8 mouse cellular contexts compared by ENCODE assay signal in genomic region chr13:21222463-21223022, GRCm38 (mm10). TPM values are rescaled to one million over a fixed set of nuclear protein-coding genes. Genes with fewer than 3 reads are reported as not detected.
A peak's percentile ranks its signal among the peaks of the same experiment; 100 is the strongest.
DNase-seq lines count a peak whose midpoint lies in the region; ATAC-seq and TF ChIP-seq lines count a peak whose summit lies in the region.

No protein-coding gene starts in this region.

- peak; percentile 95 for ATAC-seq in embryonic facial prominence, embryonic 14.5 days (ENCODE audit: low read depth)
- peak; percentile 93 for ATAC-seq in limb, embryonic 13.5 days (ENCODE audit: low FRiP score, low read depth)
- peak; percentile 96 for ATAC-seq in midbrain, embryonic 15.5 days (replicated peaks)

- H3K4me1 ChIP-seq in bone marrow, adult 2 months (ENCODE audit: control insufficient read depth, insufficient read depth, low read length): no peaks in the 10 kb centered on the region
- H3K4me1 ChIP-seq in embryonic facial prominence, embryonic 14.5 days (ENCODE audit: control insufficient read depth, insufficient read depth, low read length): no peaks in the 10 kb centered on the region
- 0 out of 2 replicates have a peak, but pooled peaks cover 3% of the 10 kb centered on the region for H3K4me1 ChIP-seq in limb, embryonic 13.5 days
- peaks cover 16% of the 10 kb centered on the region for H3K4me1 ChIP-seq in midbrain, embryonic 15.5 days
- H3K4me1 ChIP-seq in spleen, adult 2 months (ENCODE audit: control insufficient read depth, insufficient read depth, insufficient read length): no peaks in the 10 kb centered on the region

- no peak for TF ChIP-seq POLR2A in bone marrow, adult 2 months (IDR thresholded peaks at IDR 0.05; ENCODE audit: borderline replicate concordance, control insufficient read depth, low read depth, low read length)
- TF ChIP-seq POLR2A in spleen, adult 2 months (IDR thresholded peaks at IDR 0.05; ENCODE audit: low read depth, low read length): no peak

- WGBS in bone marrow, adult 2 months: under 1% methylated on average over 20 of the region's 20 CpGs
- under 1% methylated on average over 20 of the region's 20 CpGs for WGBS in embryonic facial prominence, embryonic 14.5 days
- WGBS in limb, embryonic 13.5 days: under 1% methylated on average over 20 of the region's 20 CpGs
- under 1% methylated on average over 20 of the region's 20 CpGs for whole genome bisulfite sequencing in midbrain, embryonic 15.5 days
- 1% methylated on average over 20 of the region's 20 CpGs for WGBS in spleen, adult 2 months

- peak overlapping the region; percentile 61 for H3K4me3 ChIP-seq in bone marrow, adult 2 months (replicated peaks; ENCODE audit: control insufficient read depth, low read depth, low read length)
- H3K4me3 ChIP-seq in embryonic facial prominence, embryonic 14.5 days (ENCODE audit: low read depth, low read length): peak overlapping the region; percentile 59
- H3K4me3 ChIP-seq in limb, embryonic 13.5 days: peak overlapping the region; percentile 55
- peak overlapping the region; percentile 59 for H3K4me3 ChIP-seq in midbrain, embryonic 15.5 days
- peak overlapping the region; percentile 51; the same call in 1 of the 2 replicates for H3K4me3 ChIP-seq in spleen, adult 2 months (ENCODE audit: extremely low read depth, insufficient read depth, insufficient read length)

- peak overlapping the region; percentile 59 for H3K4me2 ChIP-seq in embryonic facial prominence, embryonic 14.5 days (ENCODE audit: low read depth, low read length)
- peak overlapping the region; percentile 70 for H3K4me2 ChIP-seq in limb, embryonic 13.5 days (replicated peaks)
- peak overlapping the region; percentile 58 for H3K4me2 ChIP-seq in midbrain, embryonic 15.5 days

- H3K9me3 ChIP-seq in embryonic facial prominence, embryonic 14.5 days (ENCODE audit: control insufficient read depth, low read length): no peaks in the 10 kb centered on the region
- no peaks in the 10 kb centered on the region for H3K9me3 ChIP-seq in limb, embryonic 13.5 days
- H3K9me3 ChIP-seq in midbrain, embryonic 15.5 days: no peaks in the 10 kb centered on the region

- TF ChIP-seq CTCF in bone marrow, adult 2 months (IDR thresholded peaks at IDR 0.05; ENCODE audit: control insufficient read depth, insufficient read depth, low read length): no peak
- no peak for TF ChIP-seq CTCF in spleen, adult 2 months (IDR thresholded peaks at IDR 0.05; ENCODE audit: extremely low read depth, insufficient read depth, insufficient read length, insufficient replicate concordance)

- no peak overlapping the region for H3K27ac ChIP-seq in bone marrow, adult 2 months (ENCODE audit: control insufficient read depth, insufficient read depth, low read depth, low read length, poor library complexity)
- peak overlapping the region; percentile 58 for H3K27ac ChIP-seq in embryonic facial prominence, embryonic 14.5 days (replicated peaks; ENCODE audit: low read depth, low read length)
- H3K27ac ChIP-seq in limb, embryonic 13.5 days: no peak overlapping the region
- peak overlapping the region; percentile 92 for H3K27ac ChIP-seq in midbrain, embryonic 15.5 days
- no peak overlapping the region for H3K27ac ChIP-seq in spleen, adult 2 months (ENCODE audit: insufficient read depth, low read length)

- DNase-seq in A20 (ENCODE audit: low read depth, low spot score): peak; percentile 94
- peak; percentile 88 for DNase-seq in embryonic facial prominence, embryonic 14.5 days (ENCODE audit: low spot score)
- DNase-seq in heart, adult 8-10 months (ENCODE audit: low spot score): peak; percentile 87
- DNase-seq in kidney, adult 8-10 months: peak; percentile 51 to 74
- peak in 1 of 2 experiments; percentile 58 for DNase-seq in spleen, adult 2 months (ENCODE audit: low read depth in 1 of 2, low spot score in 2 of 2)

- H3K36me3 ChIP-seq in embryonic facial prominence, embryonic 14.5 days (ENCODE audit: control insufficient read depth, insufficient read depth, low read length): no peaks in the 10 kb centered on the region
- no peaks in the 10 kb centered on the region for H3K36me3 ChIP-seq in limb, embryonic 13.5 days
- H3K36me3 ChIP-seq in midbrain, embryonic 15.5 days (replicated peaks): no peaks in the 10 kb centered on the region
- H3K36me3 ChIP-seq in spleen, adult 2 months (ENCODE audit: control insufficient read depth, insufficient read depth, low read length): no peaks in the 10 kb centered on the region

- peak overlapping the region; percentile 63 for H3K9ac ChIP-seq in embryonic facial prominence, embryonic 14.5 days (ENCODE audit: low read depth, low read length)
- peak overlapping the region; percentile 69; the same call in 1 of the 2 replicates for H3K9ac ChIP-seq in limb, embryonic 13.5 days
- peak overlapping the region; percentile 58 for H3K9ac ChIP-seq in midbrain, embryonic 15.5 days

- no peaks in the 10 kb centered on the region for H3K27me3 ChIP-seq in embryonic facial prominence, embryonic 14.5 days (replicated peaks; ENCODE audit: control insufficient read depth, insufficient read depth, low read length)
- no peaks in the 10 kb centered on the region for H3K27me3 ChIP-seq in limb, embryonic 13.5 days
- peaks cover 3% of the 10 kb centered on the region; the same call in 1 of the 2 replicates for H3K27me3 ChIP-seq in midbrain, embryonic 15.5 days (replicated peaks)
- H3K27me3 ChIP-seq in spleen, adult 2 months (ENCODE audit: control insufficient read depth, insufficient read depth, low read length): peaks cover 3% of the 10 kb centered on the region; the same call in 1 of the 2 replicates

RNA-seq across cellular contexts. Expression of gene Trim27, which starts 43.3 kb away (rescaled TPM):
- 41.4 and 45.6 TPM in 2 replicates for polyA plus RNA-seq in bone marrow, adult 2 months (2011; ENCODE audit: insufficient read depth, insufficient read length, low replicate concordance, missing spikeins)
- 111 and 127 TPM in 2 replicates for polyA plus RNA-seq in embryonic facial prominence, embryonic 14.5 days (2014; fragmentation: Nextera tagmentation; extraction: Ambion mirVana)
- 10 to 100 TPM; 17.7 to 20.3 (median 19.3) TPM for total RNA-seq in heart, adult 8-10 months (2022)
- polyA plus RNA-seq in limb, embryonic 13.5 days (2015; fragmentation: Nextera tagmentation; extraction: Ambion mirVana): 139 and 140 TPM in 2 replicates
- polyA plus RNA-seq in midbrain, embryonic 15.5 days (2015; fragmentation: Nextera tagmentation; extraction: Ambion mirVana): 81.0 and 89.9 TPM in 2 replicates
- 63.9 and 82.1 TPM in 2 replicates for polyA plus RNA-seq in spleen, adult 2 months (2012; rRNA removed)

Comparison
In these comparisons a context has a peak if more than half of its experiments do, and no peak if none do; other contexts are left out.
1. H3K27ac ChIP-seq: peak in embryonic facial prominence, embryonic 14.5 days (single experiment) and midbrain, embryonic 15.5 days (single experiment); none in bone marrow, adult 2 months (single experiment), limb, embryonic 13.5 days (single experiment) and spleen, adult 2 months (single experiment).
2. Peak in every context shown above with its lines, with median percentiles within 50 percentile points of each other: H3K4me3 ChIP-seq, ATAC-seq, H3K4me2 ChIP-seq and H3K9ac ChIP-seq.